Mouse (Mus musculus) neural tube, embryonic 15.5 days (tissue): ENCODE measurements around the gene Gm20388. TPM values are rescaled to one million over a fixed set of nuclear protein-coding genes. Genes with fewer than 3 reads are reported as not detected.
"Not testable (repeated sequence)": the region's sequence is repeated elsewhere in the genome, so short reads cannot be mapped to it uniquely, and the experiment has no call there.

Source experiments
- ATAC-seq: fragments of 200-750 bp; cut with Nextera tagmentation; 2 replicates; pipeline ENCODE4 v1.8.0; 2017; ENCODE audit warnings: mild to moderate bottlenecking, moderate TSS enrichment, moderate library complexity; ENCODE audit not compliant: low FRiP score
- H3K27ac ChIP-seq: fragments of 300-500 bp; sonication (generic); replicated peaks from 2 replicates; pipeline ENCODE4 v1.5.1; 2015; ENCODE audit warnings: mild to moderate bottlenecking, inconsistent platforms
- H3K27me3 ChIP-seq: fragments of 300-500 bp; sonication (generic); replicated peaks from 2 replicates; pipeline ENCODE4 v1.6.1; 2015; ENCODE audit warnings: inconsistent platforms
- H3K36me3 ChIP-seq: fragments of 300-500 bp; sonication (generic); 2 replicates; pipeline ENCODE4 v1.6.1; 2015; ENCODE audit warnings: inconsistent platforms
- H3K4me1 ChIP-seq: fragments of 300-500 bp; sonication (generic); 2 replicates; pipeline ENCODE4 v1.6.1; 2015; ENCODE audit warnings: inconsistent platforms
- H3K4me2 ChIP-seq: fragments of 300-500 bp; sonication (generic); 2 replicates; pipeline ENCODE4 v1.6.1; 2015; ENCODE audit warnings: inconsistent platforms, mild to moderate bottlenecking, moderate library complexity
- H3K4me3 ChIP-seq: fragments of 300-500 bp; sonication (generic); replicated peaks from 2 replicates; pipeline ENCODE4 v1.5.1; 2015; ENCODE audit warnings: mild to moderate bottlenecking, inconsistent platforms
- H3K9ac ChIP-seq: fragments of 300-500 bp; sonication (generic); replicated peaks from 2 replicates; pipeline ENCODE4 v1.6.1; 2015; ENCODE audit warnings: mild to moderate bottlenecking, inconsistent platforms
- H3K9me3 ChIP-seq: fragments of 300-500 bp; sonication (generic); replicated peaks from 2 replicates; pipeline ENCODE4 v1.6.1; 2016; ENCODE audit warnings: inconsistent platforms
- WGBS: fragments of 180-500 bp; shearing (Covaris S2); methylation state at CpG from one replicate; pipeline ENCODE4 v1.1.7; 2015; ENCODE audit warnings: mixed read lengths; 5-methylcytosine and 5-hydroxymethylcytosine counted together
- polyA plus RNA-seq: library from polyadenylated mRNA; unstranded; fragments of >200 nt; fragmentation: Nextera tagmentation; extraction: Ambion mirVana; gene quantifications from 2 replicates; pipeline ENCODE4 v1.2.1, GENCODE M21; 2015

Gm20388 gene
- polyA plus RNA-seq, 1 experiment from 2014 or later: not detected

DNA sequence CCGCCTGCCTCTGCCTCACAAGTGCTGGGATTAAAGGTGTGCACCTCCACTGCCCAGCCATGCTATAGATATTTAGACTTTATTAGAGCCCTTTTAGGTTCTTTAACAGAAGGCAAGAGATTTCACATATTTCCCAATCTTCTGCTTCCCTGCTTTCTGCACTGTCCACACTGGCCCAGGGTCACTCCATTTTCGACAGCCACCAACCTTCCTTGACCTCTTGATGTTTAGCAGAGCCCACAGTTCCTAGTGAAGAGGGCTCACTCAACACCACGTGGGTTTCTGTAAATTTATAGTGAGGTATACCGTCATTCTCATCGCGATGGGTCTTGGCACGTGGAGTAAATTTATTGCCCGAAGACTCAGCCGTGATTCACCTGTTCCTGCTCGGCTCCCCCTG, 3719.4 kb downstream of the Gm20388 start:
- no peaks in the 10 kb centered on the region for H3K9me3 ChIP-seq
- H3K36me3 ChIP-seq: no peaks in the 10 kb centered on the region
- no peak overlapping the region for H3K27ac ChIP-seq
- 0 out of 2 replicates have a peak, but pooled peaks have one; percentile 10 for ATAC-seq
- WGBS: 39% methylated on average over 10 of the region's 10 CpGs
- no peak overlapping the region for H3K9ac ChIP-seq
- peak overlapping the region; percentile 53 for H3K4me2 ChIP-seq
- peaks cover 24% of the 10 kb centered on the region for H3K4me1 ChIP-seq
- no peak overlapping the region; the same call in 1 of the 2 replicates for H3K4me3 ChIP-seq
- peaks cover 25% of the 10 kb centered on the region for H3K27me3 ChIP-seq

DNA sequence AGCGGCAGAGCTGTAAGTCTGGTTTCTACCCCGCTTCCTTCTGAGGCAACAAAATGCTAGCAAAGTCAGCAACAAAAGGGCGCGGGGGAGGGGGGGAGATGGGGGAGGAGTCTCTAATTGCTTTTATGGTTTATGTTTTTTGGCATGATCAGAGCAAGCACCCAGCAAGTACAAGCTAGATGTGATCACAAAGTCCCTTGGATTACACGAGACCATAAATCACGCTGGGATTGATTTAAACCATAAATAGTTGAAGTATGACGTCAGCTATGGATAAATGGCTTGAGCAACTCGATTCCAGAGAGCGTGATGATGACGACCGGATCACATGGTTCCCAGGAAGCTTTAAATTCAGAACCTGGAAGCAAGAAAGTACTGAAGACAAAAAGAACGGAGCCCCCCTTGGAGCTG, 3720.2 kb downstream of the Gm20388 start:
- ATAC-seq: no peak
- 21% methylated on average over 12 of the region's 12 CpGs for WGBS

DNA sequence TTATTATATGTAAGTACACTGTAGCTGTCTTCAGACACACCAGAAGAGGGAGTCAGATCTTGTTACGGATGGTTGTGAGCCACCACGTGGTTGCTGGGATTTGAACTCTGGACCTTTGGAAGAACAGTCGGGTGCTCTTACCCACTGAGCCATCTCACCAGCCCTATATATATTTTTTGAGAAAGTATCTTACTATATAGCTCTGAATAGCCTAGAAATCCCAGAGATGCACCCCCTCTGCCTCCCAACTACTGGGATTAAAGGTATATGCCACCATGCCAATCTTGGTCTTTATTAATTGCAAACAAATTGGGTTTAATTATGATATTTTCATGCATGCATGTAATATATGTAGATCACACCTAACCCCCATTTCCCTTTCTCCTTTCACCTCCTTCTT, 3721.1 kb downstream of the Gm20388 start:
- WGBS: 78% methylated on average over 3 of the region's 3 CpGs
- not testable (repeated sequence) for H3K36me3 ChIP-seq, H3K9ac ChIP-seq, H3K27ac ChIP-seq, H3K9me3 ChIP-seq, H3K4me3 ChIP-seq, ATAC-seq, H3K4me2 ChIP-seq
- H3K4me1 ChIP-seq: peaks cover 24% of the 10 kb centered on the region
- H3K27me3 ChIP-seq: peaks cover 13% of the 10 kb centered on the region; the same call in 1 of the 2 replicates

More for the DNA sequence above, 3720.2 kb downstream of the Gm20388 start:
- H3K27ac ChIP-seq: no peak overlapping the region
- no peak overlapping the region for H3K9ac ChIP-seq
- H3K27me3 ChIP-seq: peaks cover 17% of the 10 kb centered on the region
- peak overlapping the region; percentile 53 for H3K4me2 ChIP-seq
- peak overlapping the region; percentile 23 for H3K4me3 ChIP-seq
- no peaks in the 10 kb centered on the region for H3K36me3 ChIP-seq
- H3K9me3 ChIP-seq: no peaks in the 10 kb centered on the region
- H3K4me1 ChIP-seq: peaks cover 24% of the 10 kb centered on the region

DNA sequence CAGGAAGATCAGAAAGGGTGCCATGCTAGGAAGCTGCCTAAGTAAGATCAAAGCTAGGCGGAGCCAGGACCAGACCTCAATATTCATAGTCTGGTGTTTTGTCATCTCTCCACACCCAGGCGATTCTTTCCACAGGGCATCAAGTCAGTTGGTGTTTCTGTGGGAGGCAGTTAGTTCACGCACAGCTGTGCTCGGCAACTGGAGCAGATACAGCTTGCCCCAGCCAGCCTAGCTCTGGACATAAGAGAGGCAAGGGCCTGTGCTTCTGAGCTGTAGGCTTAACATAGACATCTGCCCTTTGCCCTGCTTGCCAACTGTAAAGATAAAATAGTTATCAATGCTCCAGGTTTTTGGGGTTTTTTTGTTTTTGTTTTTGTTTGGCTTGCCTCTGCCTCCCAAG, 3721.6 kb downstream of the Gm20388 start:
- no peak overlapping the region for H3K27ac ChIP-seq

DNA sequence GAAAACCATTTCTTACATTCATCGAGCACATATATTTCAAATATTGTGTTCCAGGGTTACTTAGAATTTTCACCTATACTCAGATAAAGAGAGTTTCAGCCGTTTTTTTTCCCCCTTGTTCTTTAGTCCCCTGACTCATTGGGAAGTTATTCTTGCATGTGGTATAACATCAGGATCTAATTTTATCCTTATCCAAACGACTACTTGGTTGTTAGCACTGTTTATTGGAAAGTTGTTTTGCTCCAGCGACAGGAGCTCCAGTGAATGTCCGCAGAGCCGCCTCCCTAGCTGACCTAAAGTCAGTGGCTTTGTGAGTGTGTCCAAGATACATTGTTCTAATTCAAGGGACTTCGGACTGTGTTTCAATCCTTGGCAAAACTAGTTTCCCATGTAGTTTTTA, 3723.2 kb downstream of the Gm20388 start:
- ATAC-seq: no peak
- Histone ChIP-seq H3K27ac (no peak overlapping the region), H3K27me3 (peaks cover 6% of the 10 kb centered on the region; the same call in 1 of the 2 replicates), H3K4me1 (peaks cover 16% of the 10 kb centered on the region), H3K9me3 (no peaks in the 10 kb centered on the region), H3K9ac (no peak overlapping the region), H3K4me2 (no peak overlapping the region), H3K36me3 (no peaks in the 10 kb centered on the region), H3K4me3 (no peak overlapping the region)
- 70% methylated on average over 7 of the region's 7 CpGs for WGBS

More for the DNA sequence above, 3721.6 kb downstream of the Gm20388 start:
- peaks cover 8% of the 10 kb centered on the region; the same call in 1 of the 2 replicates for H3K27me3 ChIP-seq
- no peak overlapping the region for H3K9ac ChIP-seq
- H3K4me2 ChIP-seq: no peak overlapping the region
- H3K4me3 ChIP-seq: no peak overlapping the region
- 79% methylated on average over 4 of the region's 4 CpGs for WGBS
- no peaks in the 10 kb centered on the region for H3K9me3 ChIP-seq
- H3K36me3 ChIP-seq: no peaks in the 10 kb centered on the region
- peaks cover 24% of the 10 kb centered on the region for H3K4me1 ChIP-seq
- ATAC-seq: no peak

DNA sequence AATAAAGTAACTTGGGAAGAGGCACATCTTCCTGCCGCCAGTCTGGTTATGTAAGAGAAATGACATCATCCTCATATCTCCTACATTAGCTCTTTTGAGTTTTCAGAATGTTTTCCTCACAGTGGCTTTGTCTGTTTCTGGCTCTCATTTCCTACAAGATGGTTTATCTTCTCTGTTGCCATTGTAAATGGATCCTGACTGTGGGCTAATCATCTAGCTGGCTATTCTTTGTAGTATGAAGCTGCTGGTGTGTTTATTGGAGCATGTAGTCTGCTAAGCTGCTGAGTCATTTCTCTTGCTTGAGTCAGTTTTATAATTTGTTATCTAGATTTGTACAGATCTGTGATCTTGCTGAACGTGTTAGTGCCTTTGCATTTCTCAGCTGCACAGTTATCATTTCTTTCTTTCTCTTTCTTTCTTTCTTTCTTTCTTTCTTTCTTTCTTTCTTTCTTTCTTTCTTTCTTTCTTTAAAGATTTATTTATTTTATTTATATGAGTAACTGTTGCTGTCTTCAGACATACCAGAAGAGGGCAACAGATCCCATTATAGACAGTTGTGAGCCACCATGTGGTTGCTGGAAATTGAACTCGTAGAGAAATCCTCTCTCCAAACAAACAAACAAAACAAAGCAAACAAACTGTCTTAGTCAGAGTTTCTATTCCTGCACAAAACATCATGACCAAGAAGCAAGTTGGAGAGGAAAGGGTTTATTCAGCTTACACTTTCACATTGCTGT, 3723.9 kb downstream of the Gm20388 start:
- Histone ChIP-seq H3K9me3 (no peaks in the 10 kb centered on the region), H3K4me2 (no peak overlapping the region), H3K4me1 (peaks cover 9% of the 10 kb centered on the region), H3K4me3 (no peak overlapping the region), H3K27me3 (peaks cover under 1% of the 10 kb centered on the region; the same call in 1 of the 2 replicates), H3K27ac (no peak overlapping the region), H3K9ac (no peak overlapping the region), H3K36me3 (no peaks in the 10 kb centered on the region)
- 49% methylated on average over 3 of the region's 3 CpGs for WGBS
- no peak for ATAC-seq

DNA sequence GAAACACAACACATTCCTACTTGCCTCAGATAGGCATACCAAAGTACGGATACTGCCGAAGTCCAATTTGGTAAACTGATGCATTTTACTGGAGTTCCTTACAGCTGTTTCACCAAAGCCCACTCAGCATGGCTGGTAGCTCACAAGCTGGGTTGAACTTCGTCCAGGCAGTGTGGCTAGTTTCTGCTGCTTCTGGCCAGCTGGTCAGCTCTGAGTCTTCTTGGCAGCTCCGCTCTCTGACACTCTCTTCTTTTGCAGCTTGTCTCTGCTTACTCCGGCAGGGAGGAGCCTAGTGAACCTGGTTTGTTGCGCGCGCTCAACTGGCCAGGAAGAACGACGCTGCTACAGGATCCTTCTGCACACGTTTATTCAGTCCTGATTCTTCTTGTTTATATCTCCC, 3725.0 kb downstream of the Gm20388 start:
- 78% methylated on average over 11 of the region's 11 CpGs for WGBS
- Histone ChIP-seq H3K27me3 (no peaks in the 10 kb centered on the region; the same call in 1 of the 2 replicates), H3K27ac (no peak overlapping the region), H3K36me3 (no peaks in the 10 kb centered on the region), H3K9ac (no peak overlapping the region), H3K9me3 (no peaks in the 10 kb centered on the region), H3K4me3 (no peak overlapping the region), H3K4me1 (peaks cover 3% of the 10 kb centered on the region; the same call in 1 of the 2 replicates), H3K4me2 (no peak overlapping the region)
- no peak for ATAC-seq

DNA sequence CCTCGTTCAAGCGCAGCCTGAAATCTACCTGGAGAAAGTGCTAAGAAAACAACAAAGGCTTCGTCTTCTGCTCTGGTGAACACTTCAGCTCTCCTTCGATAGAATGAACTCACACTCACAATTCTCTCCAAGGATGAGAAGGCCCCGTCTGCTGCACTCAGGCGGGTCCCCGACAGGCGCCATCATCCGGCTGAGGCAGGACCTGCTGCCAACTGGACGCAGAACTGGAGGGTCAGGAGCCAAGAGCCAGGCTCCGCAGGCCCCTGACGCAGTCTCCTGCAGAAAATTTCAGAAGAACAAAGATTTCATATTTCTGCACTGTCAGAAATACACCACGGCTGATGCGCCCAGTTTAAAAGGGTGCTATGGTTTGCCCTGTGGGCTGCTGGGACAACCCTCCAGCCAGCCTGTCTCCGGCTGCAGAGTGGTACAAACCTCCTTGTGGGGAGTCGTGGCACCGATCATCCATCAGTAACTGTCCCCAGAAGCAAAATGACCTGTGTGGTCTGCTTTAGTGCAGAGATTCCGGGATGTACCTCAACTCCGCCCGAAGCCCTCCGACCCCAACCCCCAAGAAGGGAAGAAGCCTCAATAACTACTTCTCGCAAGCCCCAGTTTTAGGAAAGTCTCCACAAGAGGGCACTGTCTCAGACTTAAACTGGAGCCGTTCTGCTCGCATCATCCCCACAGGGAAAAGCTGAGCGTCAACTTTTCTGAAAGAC, 3732.8 kb downstream of the Gm20388 start:
- no peak overlapping the region for H3K27ac ChIP-seq
- H3K36me3 ChIP-seq: no peaks in the 10 kb centered on the region
- peaks cover 15% of the 10 kb centered on the region for H3K27me3 ChIP-seq
- ATAC-seq: no peak
- H3K4me3 ChIP-seq: peak overlapping the region; percentile 16; the same call in 1 of the 2 replicates
- 15% methylated on average over 25 of the region's 25 CpGs for WGBS
- H3K4me2 ChIP-seq: peak overlapping the region; percentile 50
- H3K9me3 ChIP-seq: no peaks in the 10 kb centered on the region
- H3K4me1 ChIP-seq: peaks cover 5% of the 10 kb centered on the region
- H3K9ac ChIP-seq: no peak overlapping the region

DNA sequence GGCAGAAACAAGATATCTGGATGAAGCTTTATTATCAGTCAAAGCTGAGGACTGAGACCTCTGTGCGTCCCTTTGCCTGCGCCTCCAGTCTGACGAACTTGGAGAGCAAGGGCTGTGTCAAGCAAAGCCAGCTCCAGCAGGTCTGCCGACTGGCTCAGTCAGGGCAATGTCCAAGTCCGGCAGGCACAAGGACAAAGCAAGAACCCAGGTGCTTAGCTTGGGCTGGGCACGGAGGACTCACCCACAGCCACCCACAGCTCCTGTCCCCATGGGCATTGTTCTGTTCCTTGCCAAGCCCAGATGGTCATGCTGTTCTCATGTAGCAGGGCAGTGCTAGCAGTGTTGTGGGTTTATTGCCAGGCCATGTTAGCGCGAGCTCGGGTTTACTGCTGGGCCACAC, 3734.6 kb downstream of the Gm20388 start:
- no peaks in the 10 kb centered on the region for H3K9me3 ChIP-seq
- no peak overlapping the region for H3K4me2 ChIP-seq
- no peak overlapping the region for H3K27ac ChIP-seq
- H3K4me1 ChIP-seq: peaks cover 5% of the 10 kb centered on the region
- no peak for ATAC-seq
- no peak overlapping the region for H3K9ac ChIP-seq
- peaks cover 15% of the 10 kb centered on the region for H3K27me3 ChIP-seq
- H3K36me3 ChIP-seq: no peaks in the 10 kb centered on the region
- H3K4me3 ChIP-seq: no peak overlapping the region
- 57% methylated on average over 9 of the region's 9 CpGs for WGBS

DNA sequence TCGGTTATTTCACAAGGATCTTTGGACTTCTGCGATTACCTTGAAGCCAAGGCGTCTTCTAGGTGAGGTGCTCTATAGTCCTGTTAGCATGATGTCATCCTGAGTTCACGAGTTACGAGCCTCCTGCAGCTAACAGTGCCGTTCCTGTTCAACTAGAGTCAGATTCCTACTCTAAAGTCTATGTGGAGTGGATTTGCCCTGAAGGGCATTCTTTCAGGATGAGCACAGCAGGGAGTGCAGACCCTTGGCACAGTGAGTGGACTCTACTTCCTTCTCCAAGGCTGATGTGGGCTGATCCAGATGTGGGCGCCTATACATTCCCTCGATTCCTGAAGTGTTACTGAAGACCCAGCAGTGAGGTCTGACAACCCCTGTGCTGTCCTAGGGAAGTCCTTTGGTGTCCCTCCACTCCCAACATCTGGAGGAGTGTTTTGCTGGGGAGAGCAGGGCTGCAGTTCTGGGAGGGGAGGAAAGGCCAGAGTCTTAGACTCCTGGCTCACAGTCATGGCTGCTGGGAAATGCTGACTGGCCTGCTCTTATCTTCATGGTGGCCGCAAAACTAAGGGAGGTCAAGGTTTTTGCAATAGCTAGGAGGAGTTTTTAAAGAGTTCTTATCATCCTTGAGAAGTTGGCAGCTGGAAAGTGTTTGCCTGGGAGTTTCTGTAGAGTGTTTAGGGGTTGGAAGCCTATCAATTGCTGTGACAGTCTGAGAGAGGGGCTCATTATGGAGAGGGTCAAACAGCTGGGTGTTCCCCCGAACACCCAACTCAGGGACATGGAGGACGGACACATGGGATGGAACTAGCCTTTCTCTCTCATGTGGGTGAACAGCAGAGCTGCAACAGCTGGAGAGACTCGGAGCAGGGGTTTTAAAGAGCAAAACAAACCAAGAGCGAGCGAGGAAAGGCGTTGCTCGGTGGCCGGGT, 3737.9 kb downstream of the Gm20388 start:
- H3K4me2 ChIP-seq: no peak overlapping the region
- no peaks in the 10 kb centered on the region for H3K9me3 ChIP-seq
- WGBS: 84% methylated on average over 17 of the region's 17 CpGs
- ATAC-seq: no peak
- no peak overlapping the region for H3K27ac ChIP-seq
- no peak overlapping the region for H3K9ac ChIP-seq
- H3K27me3 ChIP-seq: peaks cover 8% of the 10 kb centered on the region; the same call in 1 of the 2 replicates
- H3K4me1 ChIP-seq: peaks cover 7% of the 10 kb centered on the region
- H3K4me3 ChIP-seq: no peak overlapping the region
- H3K36me3 ChIP-seq: no peaks in the 10 kb centered on the region

DNA sequence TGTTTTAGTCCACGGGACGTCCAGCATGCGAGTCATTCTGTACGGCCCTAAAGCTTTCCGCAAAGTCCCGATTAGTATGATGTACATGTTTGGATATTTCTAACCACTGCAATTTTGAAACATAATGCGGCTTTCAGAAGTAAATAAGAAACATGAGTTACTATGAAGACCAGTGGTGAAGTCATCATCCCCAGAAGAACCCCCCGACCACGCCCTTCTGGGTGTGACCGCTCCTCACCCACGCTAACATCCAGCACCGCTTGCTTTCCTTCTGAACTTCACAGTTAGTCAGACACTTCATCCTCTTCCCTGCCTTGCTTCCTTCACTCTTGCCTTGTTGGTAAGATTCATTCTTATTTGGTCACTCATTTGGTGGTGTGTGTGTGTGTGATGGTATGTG, 3738.8 kb downstream of the Gm20388 start:
- Histone ChIP-seq H3K4me1 (peaks cover 5% of the 10 kb centered on the region; the same call in 1 of the 2 replicates), H3K9me3 (no peaks in the 10 kb centered on the region), H3K27me3 (0 out of 2 replicates have a peak, but pooled peaks cover 7% of the 10 kb centered on the region), H3K27ac (no peak overlapping the region), H3K36me3 (no peaks in the 10 kb centered on the region), H3K9ac (no peak overlapping the region), H3K4me2 (no peak overlapping the region), H3K4me3 (no peak overlapping the region)
- WGBS: 92% methylated on average over 12 of the region's 12 CpGs
- ATAC-seq: no peak
